Mouse (Mus musculus): ENCODE results near the gene Zcchc7.

Zcchc7 gene

GRCm38 (mm10) chr4:44965175-44965574 lies 209.5 kb downstream of the Zcchc7 start:
- DNase-seq (ENCODE audit: low spot score): no peak

- DNase-seq (ENCODE audit: low spot score): no peak
Observed at GRCm38 (mm10) chr4:44965736-44966135, 210.1 kb downstream of the Zcchc7 start.

GRCm38 (mm10) chr4:44967402-44967801 lies 211.7 kb downstream of the Zcchc7 start:
- DNase-seq (ENCODE audit: low spot score): no peak

GRCm38 (mm10) chr4:44970056-44970455 lies 214.4 kb downstream of the Zcchc7 start:
- DNase-seq (ENCODE audit: low spot score): no peak

- no peak for DNase-seq (ENCODE audit: low spot score)
Observed at GRCm38 (mm10) chr4:44970612-44971110, 215.0 kb downstream of the Zcchc7 start.

- DNase-seq (ENCODE audit: low spot score): peak; percentile 84
Observed at GRCm38 (mm10) chr4:44973450-44973849, 217.8 kb downstream of the Zcchc7 start.

- no peak for DNase-seq (ENCODE audit: low spot score)
Observed at GRCm38 (mm10) chr4:44973871-44974270, 218.2 kb downstream of the Zcchc7 start.

- no peak for DNase-seq (ENCODE audit: low spot score)
Observed at GRCm38 (mm10) chr4:44974331-44974730, 218.7 kb downstream of the Zcchc7 start.

- DNase-seq (ENCODE audit: low spot score): no peak
Observed at GRCm38 (mm10) chr4:44976026-44976615, 220.4 kb downstream of the Zcchc7 start.

- no peak for DNase-seq (ENCODE audit: low spot score)
Observed at GRCm38 (mm10) chr4:44976921-44977710, 221.4 kb downstream of the Zcchc7 start.

GRCm38 (mm10) chr4:44978175-44978574 lies 222.5 kb downstream of the Zcchc7 start:
- DNase-seq (ENCODE audit: low spot score): no peak

GRCm38 (mm10) chr4:44979794-44980338 lies 224.2 kb downstream of the Zcchc7 start:
- DNase-seq (ENCODE audit: low spot score): no peak

GRCm38 (mm10) chr4:44981280-44981973 lies 225.8 kb downstream of the Zcchc7 start, which contains the start of gene Grhpr:
Gene Grhpr (plus strand): TSS chr4:44981395.
- peak; percentile 74 for DNase-seq (ENCODE audit: low spot score)
